ENCODE assay signal across 8 mouse cellular contexts in genomic region chr6:81975971-81976621, GRCm38 (mm10). TPM values are rescaled to one million over a fixed set of nuclear protein-coding genes. Genes with fewer than 3 reads are reported as not detected.
DNase-seq lines count a peak whose midpoint lies in the region; ATAC-seq and TF ChIP-seq lines count a peak whose summit lies in the region.

No protein-coding gene starts in this region.

- H3K4me3 ChIP-seq in heart, embryonic 16.5 days (ENCODE audit: low read length): no peak overlapping the region
- H3K4me3 ChIP-seq in kidney, postnatal 0 days (replicated peaks; ENCODE audit: low read depth, low read length): no peak overlapping the region
- H3K4me3 ChIP-seq in liver, embryonic 13.5 days (replicated peaks): no peak overlapping the region
- H3K4me3 ChIP-seq in neural tube, embryonic 14.5 days (ENCODE audit: low read depth, low read length): no peak overlapping the region

- TF ChIP-seq CTCF in kidney, postnatal 0 days (IDR thresholded peaks at IDR 0.05; ENCODE audit: low read depth): peak; percentile 95

- 0 out of 2 replicates have a peak, but pooled peaks have one; percentile 41 for ATAC-seq in heart, embryonic 16.5 days (replicated peaks; ENCODE audit: extremely low read depth, insufficient read depth, low FRiP score)
- ATAC-seq in kidney, postnatal 0 days (replicated peaks; ENCODE audit: low FRiP score, low read depth): peak; percentile 52
- ATAC-seq in liver, embryonic 13.5 days (ENCODE audit: low read depth): no peak
- ATAC-seq in neural tube, embryonic 14.5 days (ENCODE audit: low read depth): peak; percentile 60; the same call in 1 of the 2 replicates

- H3K36me3 ChIP-seq in heart, embryonic 16.5 days (ENCODE audit: control insufficient read depth, insufficient read depth): no peaks in the 10 kb centered on the region
- H3K36me3 ChIP-seq in kidney, postnatal 0 days (ENCODE audit: insufficient read depth, low read length): no peaks in the 10 kb centered on the region
- no peaks in the 10 kb centered on the region for H3K36me3 ChIP-seq in liver, embryonic 13.5 days
- H3K36me3 ChIP-seq in neural tube, embryonic 14.5 days (ENCODE audit: control insufficient read depth, insufficient read depth, low read length): no peaks in the 10 kb centered on the region

- no peak overlapping the region for H3K4me2 ChIP-seq in heart, embryonic 16.5 days (ENCODE audit: low read depth, low read length)
- no peak overlapping the region for H3K4me2 ChIP-seq in kidney, postnatal 0 days (ENCODE audit: low read length)
- no peak overlapping the region for H3K4me2 ChIP-seq in liver, embryonic 13.5 days
- no peak overlapping the region for H3K4me2 ChIP-seq in neural tube, embryonic 14.5 days (ENCODE audit: low read depth, low read length)

- H3K27me3 ChIP-seq in heart, embryonic 16.5 days (ENCODE audit: control insufficient read depth, insufficient read depth, low read length): no peaks in the 10 kb centered on the region
- no peaks in the 10 kb centered on the region for H3K27me3 ChIP-seq in kidney, postnatal 0 days (ENCODE audit: insufficient read depth, low read length)
- no peaks in the 10 kb centered on the region for H3K27me3 ChIP-seq in liver, embryonic 13.5 days
- H3K27me3 ChIP-seq in neural tube, embryonic 14.5 days (ENCODE audit: control insufficient read depth, insufficient read depth, low read length): no peaks in the 10 kb centered on the region

- H3K4me1 ChIP-seq in heart, embryonic 16.5 days (ENCODE audit: control insufficient read depth, insufficient read depth, low read length): no peaks in the 10 kb centered on the region
- H3K4me1 ChIP-seq in kidney, postnatal 0 days (replicated peaks; ENCODE audit: insufficient read depth, low read length): no peaks in the 10 kb centered on the region
- H3K4me1 ChIP-seq in liver, embryonic 13.5 days (replicated peaks): no peaks in the 10 kb centered on the region
- H3K4me1 ChIP-seq in neural tube, embryonic 14.5 days (ENCODE audit: control insufficient read depth, insufficient read depth, low read length): no peaks in the 10 kb centered on the region

- no peaks in the 10 kb centered on the region for H3K9me3 ChIP-seq in heart, embryonic 16.5 days (replicated peaks; ENCODE audit: control insufficient read depth, low read length)
- H3K9me3 ChIP-seq in kidney, postnatal 0 days (replicated peaks; ENCODE audit: low read length): no peaks in the 10 kb centered on the region
- H3K9me3 ChIP-seq in liver, embryonic 13.5 days (replicated peaks): no peaks in the 10 kb centered on the region
- H3K9me3 ChIP-seq in neural tube, embryonic 14.5 days (ENCODE audit: control insufficient read depth, low read length): no peaks in the 10 kb centered on the region

- H3K9ac ChIP-seq in heart, embryonic 16.5 days (ENCODE audit: low read length): no peak overlapping the region
- no peak overlapping the region for H3K9ac ChIP-seq in kidney, postnatal 0 days (ENCODE audit: low read depth, low read length)
- no peak overlapping the region for H3K9ac ChIP-seq in liver, embryonic 13.5 days
- no peak overlapping the region for H3K9ac ChIP-seq in neural tube, embryonic 14.5 days (replicated peaks; ENCODE audit: low read depth, low read length)

- no peak overlapping the region for H3K27ac ChIP-seq in heart, embryonic 16.5 days (ENCODE audit: low read length)
- no peak overlapping the region for H3K27ac ChIP-seq in kidney, postnatal 0 days
- no peak overlapping the region for H3K27ac ChIP-seq in liver, embryonic 13.5 days
- no peak overlapping the region for H3K27ac ChIP-seq in neural tube, embryonic 14.5 days (ENCODE audit: low read depth, low read length)

- 28% methylated on average over 7 of the region's 7 CpGs for WGBS in heart, embryonic 16.5 days
- 37% methylated on average over 7 of the region's 7 CpGs for WGBS in kidney, postnatal 0 days
- WGBS in liver, embryonic 13.5 days (ENCODE audit: insufficient replicate concordance): 30% methylated on average over 7 of the region's 7 CpGs
- WGBS in neural tube, embryonic 14.5 days: 36% methylated on average over 7 of the region's 7 CpGs

- peak; percentile 86 for DNase-seq in 3T3-L1 (ENCODE audit: low read depth, low spot score)
- peak; percentile 64 for DNase-seq in ZHBTc4 (ENCODE audit: low read depth, low spot score)
- DNase-seq in embryo, embryonic 9.5 days (ENCODE audit: extremely low spot score): peak; percentile 59
- peak; percentile 87 for DNase-seq in kidney, postnatal 0 days (ENCODE audit: low spot score)
- peak; percentile 19 for DNase-seq in liver, embryonic 13.5 days
- DNase-seq in testis, postnatal 10 days (ENCODE audit: low spot score): peak; percentile 89

RNA-seq across cellular contexts. Expression of gene Mrpl19, which starts 10.3 kb away (rescaled TPM):
- 44.1 and 49.0 TPM in 2 replicates for polyA plus RNA-seq in heart, embryonic 16.5 days (2015; fragmentation: Nextera tagmentation; extraction: Ambion mirVana)
- 30.7 and 36.1 TPM in 2 replicates for polyA plus RNA-seq in kidney, postnatal 0 days (2015; fragmentation: Nextera tagmentation; extraction: Ambion mirVana)
- polyA plus RNA-seq in liver, embryonic 13.5 days (2015; fragmentation: Nextera tagmentation; extraction: Ambion mirVana): 37.9 and 46.3 TPM in 2 replicates
- polyA plus RNA-seq in neural tube, embryonic 14.5 days (2014; fragmentation: Nextera tagmentation; extraction: Ambion mirVana): 42.1 and 42.6 TPM in 2 replicates

RNA-seq across cellular contexts. Expression of gene Gcfc2, which starts 52.6 kb away (rescaled TPM):
- polyA plus RNA-seq in heart, embryonic 16.5 days (2015; fragmentation: Nextera tagmentation; extraction: Ambion mirVana): 4.6 and 5.0 TPM in 2 replicates
- polyA plus RNA-seq in kidney, postnatal 0 days (2015; fragmentation: Nextera tagmentation; extraction: Ambion mirVana): 6.8 and 6.9 TPM in 2 replicates
- 4.5 and 4.6 TPM in 2 replicates for polyA plus RNA-seq in liver, embryonic 13.5 days (2015; fragmentation: Nextera tagmentation; extraction: Ambion mirVana)
- polyA plus RNA-seq in neural tube, embryonic 14.5 days (2014; fragmentation: Nextera tagmentation; extraction: Ambion mirVana): 12.3 and 14.1 TPM in 2 replicates

Comparison
In these comparisons a context has a peak if more than half of its experiments do, and no peak if none do; other contexts are left out.
1. DNase-seq: peak in every context shown above with its lines; median percentile 89 in testis, postnatal 10 days; 87 in kidney, postnatal 0 days; 86 in 3T3-L1; 64 in ZHBTc4; 59 in embryo, embryonic 9.5 days; 19 in liver, embryonic 13.5 days.